Mouse (Mus musculus) lung, embryonic 16.5 days (tissue): ENCODE data around the gene Clec3b. TPM values are rescaled to one million over a fixed set of nuclear protein-coding genes. Genes with fewer than 3 reads are reported as not detected.

Source experiments
- ATAC-seq: fragments of 200-750 bp; cut with Nextera tagmentation; 2 replicates; pipeline ENCODE4 v1.8.0; 2017; ENCODE audit warnings: low read depth, mild to moderate bottlenecking, moderate library complexity
- H3K27ac ChIP-seq: fragments of 300-500 bp; sonication (generic); 2 replicates; pipeline ENCODE4 v1.5.1; 2014; ENCODE audit warnings: mild to moderate bottlenecking, control low read depth, low read length
- H3K27me3 ChIP-seq: fragments of 300-500 bp; sonication (generic); 2 replicates; pipeline ENCODE4 v1.6.1; 2014; ENCODE audit warnings: low read depth, low read length, mixed read lengths; ENCODE audit not compliant: control insufficient read depth, insufficient read depth
- H3K36me3 ChIP-seq: fragments of 300-500 bp; sonication (generic); 2 replicates; pipeline ENCODE4 v1.6.1; 2014; ENCODE audit warnings: low read length; ENCODE audit not compliant: control insufficient read depth, insufficient read depth
- H3K4me1 ChIP-seq: fragments of 300-500 bp; sonication (generic); replicated peaks from 2 replicates; pipeline ENCODE4 v1.6.1; 2014; ENCODE audit warnings: low read length, mixed read lengths; ENCODE audit not compliant: control insufficient read depth, insufficient read depth
- H3K4me2 ChIP-seq: fragments of 300-500 bp; sonication (generic); 2 replicates; pipeline ENCODE4 v1.6.1; 2014; ENCODE audit warnings: low read depth, low read length, control low read depth
- H3K4me3 ChIP-seq: fragments of 300-500 bp; sonication (generic); 2 replicates; pipeline ENCODE4 v1.5.1; 2014; ENCODE audit warnings: mild to moderate bottlenecking, low read length, control low read depth
- H3K9ac ChIP-seq: fragments of 300-500 bp; sonication (generic); 2 replicates; pipeline ENCODE4 v1.6.1; 2014; ENCODE audit warnings: low read length, control low read depth
- H3K9me3 ChIP-seq: fragments of 300-500 bp; sonication (generic); 2 replicates; pipeline ENCODE4 v1.6.1; 2016; ENCODE audit warnings: low read length; ENCODE audit not compliant: control insufficient read depth
- WGBS: fragments of 180-500 bp; shearing (Covaris S2); extraction: QIAGEN DNeasy Blood & Tissue Kit; methylation state at CpG from one replicate; pipeline ENCODE4 v1.1.7; 2014; 5-methylcytosine and 5-hydroxymethylcytosine counted together
- polyA plus RNA-seq: library from polyadenylated mRNA; unstranded; fragments of >200 nt; fragmentation: Nextera tagmentation; extraction: Ambion mirVana; gene quantifications from 2 replicates; pipeline ENCODE4 v1.2.1, GENCODE M21; 2015

Gene Clec3b
- polyA plus RNA-seq, 1 experiment from 2014 or later = 3.1 TPM

DNA sequence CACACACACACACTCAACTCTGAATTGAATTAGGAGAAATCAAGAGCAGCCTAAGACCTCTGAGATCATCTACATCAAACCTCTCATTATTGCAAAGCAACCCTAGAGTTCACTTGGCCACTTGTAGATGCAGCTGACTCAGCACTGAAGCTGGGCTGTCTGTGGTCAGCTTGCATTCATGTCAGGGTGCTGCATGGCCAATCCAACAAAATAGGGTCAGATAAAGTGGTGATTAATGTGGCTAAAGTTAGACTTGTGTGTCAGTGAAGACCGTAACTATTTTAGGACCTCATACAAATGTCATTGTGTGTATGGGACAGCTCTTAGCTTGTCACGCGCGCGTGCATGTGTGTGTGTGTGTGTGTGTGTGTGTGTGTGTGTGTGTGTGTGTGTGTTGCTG lies 36.8 kb downstream of the Clec3b start:
- Histone ChIP-seq H3K4me1 (no peaks in the 10 kb centered on the region), H3K27me3 (no peaks in the 10 kb centered on the region), H3K9me3 (no peaks in the 10 kb centered on the region), H3K27ac (no peak overlapping the region), H3K9ac (no peak overlapping the region), H3K4me2 (no peak overlapping the region), H3K4me3 (no peak overlapping the region), H3K36me3 (no peaks in the 10 kb centered on the region)
- no peak for ATAC-seq
- WGBS = 90% methylated on average over 5 of the region's 5 CpGs

DNA sequence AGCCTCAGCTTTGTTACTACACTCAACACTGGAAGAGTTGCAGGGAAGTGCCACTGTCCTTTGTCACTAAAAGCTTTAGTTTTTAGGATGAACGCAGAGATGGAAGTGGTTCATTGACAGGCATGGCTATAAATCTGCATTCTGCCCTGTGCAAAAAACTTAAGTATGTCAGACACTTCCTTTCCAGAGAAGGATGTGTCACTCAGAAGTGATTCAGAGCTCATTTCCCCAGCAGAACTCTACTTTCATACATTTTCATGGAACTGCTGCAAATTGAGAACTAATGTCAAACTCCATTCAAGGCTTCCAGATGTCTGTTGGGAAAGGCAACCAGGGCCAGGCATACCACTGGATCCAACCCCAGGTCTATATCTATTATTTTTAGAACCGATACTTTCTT lies 37.5 kb downstream of the Clec3b start:
- 84% methylated on average over 2 of the region's 2 CpGs for WGBS
- H3K4me2 ChIP-seq = no peak overlapping the region
- H3K27me3 ChIP-seq = no peaks in the 10 kb centered on the region
- no peak overlapping the region for H3K9ac ChIP-seq
- H3K4me1 ChIP-seq = no peaks in the 10 kb centered on the region
- H3K36me3 ChIP-seq = no peaks in the 10 kb centered on the region
- ATAC-seq = no peak
- H3K4me3 ChIP-seq = no peak overlapping the region
- H3K27ac ChIP-seq = no peak overlapping the region
- H3K9me3 ChIP-seq = no peaks in the 10 kb centered on the region

GRCm38 (mm10) chr9:123200116-123200515 lies 49.4 kb downstream of the Clec3b start:
- Histone ChIP-seq H3K9ac (no peak overlapping the region), H3K4me1 (no peaks in the 10 kb centered on the region), H3K27me3 (no peaks in the 10 kb centered on the region), H3K9me3 (no peaks in the 10 kb centered on the region), H3K36me3 (no peaks in the 10 kb centered on the region), H3K4me2 (no peak overlapping the region), H3K4me3 (no peak overlapping the region), H3K27ac (no peak overlapping the region)
- no peak for ATAC-seq
- 70% methylated on average over 3 of the region's 3 CpGs for WGBS

GRCm38 (mm10) chr9:123206526-123206925 lies 55.8 kb downstream of the Clec3b start:
- peak; percentile 62 for ATAC-seq
- no peak overlapping the region for H3K9ac ChIP-seq
- H3K27ac ChIP-seq = no peak overlapping the region
- 13% methylated on average over 2 of the region's 2 CpGs for WGBS
- H3K4me2 ChIP-seq = no peak overlapping the region
- no peaks in the 10 kb centered on the region for H3K9me3 ChIP-seq
- no peaks in the 10 kb centered on the region for H3K27me3 ChIP-seq
- H3K4me3 ChIP-seq = no peak overlapping the region
- H3K36me3 ChIP-seq = no peaks in the 10 kb centered on the region
- H3K4me1 ChIP-seq = no peaks in the 10 kb centered on the region

- H3K9me3 ChIP-seq = no peaks in the 10 kb centered on the region
- H3K9ac ChIP-seq = no peak overlapping the region
- no peaks in the 10 kb centered on the region for H3K4me1 ChIP-seq
- H3K4me2 ChIP-seq = no peak overlapping the region
- ATAC-seq = no peak
- H3K4me3 ChIP-seq = no peak overlapping the region
- no peaks in the 10 kb centered on the region for H3K36me3 ChIP-seq
- no peaks in the 10 kb centered on the region for H3K27me3 ChIP-seq
- 55% methylated on average over 2 of the region's 2 CpGs for WGBS
- H3K27ac ChIP-seq = no peak overlapping the region
Measured at GRCm38 (mm10) chr9:123206948-123207347, 56.2 kb downstream of the Clec3b start.

Other genes starting within 250 kb of the Clec3b start
- 17.2 and 19.5 TPM in 2 replicates for gene Zfp105, start 227.9 kb upstream of the Clec3b start, polyA plus RNA-seq
- gene 1110059G10Rik, start 199.9 kb upstream of the Clec3b start, polyA plus RNA-seq = 29.6 and 34.6 TPM in 2 replicates
- 54.3 and 55.6 TPM in 2 replicates for gene Kif15, start 199.9 kb upstream of the Clec3b start, polyA plus RNA-seq
- gene Tmem42, start 129.6 kb upstream of the Clec3b start, polyA plus RNA-seq = 18.8 and 23.0 TPM in 2 replicates
- 0.26 and 0.60 TPM in 2 replicates for gene Tgm4, start 116.2 kb upstream of the Clec3b start, polyA plus RNA-seq
- gene Zdhhc3, start 37.7 kb upstream of the Clec3b start, polyA plus RNA-seq = 74.6 and 76.4 TPM in 2 replicates
- gene Exosc7, start 37.7 kb upstream of the Clec3b start, polyA plus RNA-seq = 120 and 123 TPM in 2 replicates
- 12.4 and 14.6 TPM in 2 replicates for gene Cdcp1, start 65.1 kb downstream of the Clec3b start, polyA plus RNA-seq
- gene Tmem158, start 109.8 kb downstream of the Clec3b start, polyA plus RNA-seq = 7.4 and 8.0 TPM in 2 replicates
- 819 and 831 TPM in 2 replicates for gene Lars2, start 216.0 kb downstream of the Clec3b start, polyA plus RNA-seq